Mouse (Mus musculus) cerebellum, adult (tissue): ENCODE data around the gene Arl15.
A peak's percentile ranks its signal among the peaks of the same experiment; 100 is the strongest.

Experiments used
- ATAC-seq: cut with Nextera tagmentation; 2 replicates; pipeline ENCODE4 v1.9.2; 2017; ENCODE audit warnings: mild to moderate bottlenecking, moderate library complexity, mixed read lengths; ENCODE audit not compliant: insufficient number of reproducible peaks, low FRiP score, low TSS enrichment

Arl15 gene

DNA sequence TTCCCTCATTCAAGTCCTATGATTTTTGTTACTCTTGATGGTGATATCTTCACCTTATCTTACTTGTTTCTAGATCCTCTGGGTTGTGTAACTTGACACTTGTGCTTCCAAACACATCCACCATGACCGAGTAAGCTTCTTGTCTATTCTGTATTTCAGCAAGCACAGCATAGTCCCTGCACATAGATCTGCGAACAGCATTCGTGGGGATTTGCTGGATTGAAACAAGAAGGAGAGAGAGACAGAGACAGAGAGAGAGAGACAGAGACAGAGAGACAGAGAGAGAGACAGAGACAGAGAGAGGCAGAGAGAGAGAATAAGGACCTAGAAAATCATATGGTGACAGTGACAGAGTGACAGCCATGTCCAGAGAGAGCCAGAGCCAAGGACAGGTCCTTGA is 329.1 kb downstream of the Arl15 start:
- ATAC-seq: no peak

DNA sequence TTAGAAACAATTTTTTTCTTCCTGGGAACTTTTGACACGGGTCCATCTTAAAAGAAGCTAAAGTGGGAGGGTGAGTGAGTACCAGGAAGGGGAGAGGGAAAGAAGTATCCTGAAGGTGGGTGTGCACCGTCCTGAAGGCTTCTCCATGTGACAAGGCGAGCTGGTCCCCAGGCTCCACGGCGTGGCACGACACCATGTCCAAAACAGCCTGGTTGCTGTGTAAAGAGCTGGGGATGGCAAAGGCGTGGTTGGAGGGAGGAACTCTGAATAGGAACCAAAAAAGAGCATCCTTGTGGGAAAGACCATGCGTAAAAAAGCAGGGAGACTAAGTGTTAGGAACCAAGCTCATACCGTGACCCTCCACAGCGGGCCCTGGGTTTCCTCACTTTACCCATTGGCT is 330.1 kb downstream of the Arl15 start:
- no peak for ATAC-seq

GRCm38 (mm10) chr13:114124991-114125390 is 330.7 kb downstream of the Arl15 start:
- no peak for ATAC-seq

GRCm38 (mm10) chr13:114128366-114128765 is 334.1 kb downstream of the Arl15 start:
- ATAC-seq: no peak

DNA sequence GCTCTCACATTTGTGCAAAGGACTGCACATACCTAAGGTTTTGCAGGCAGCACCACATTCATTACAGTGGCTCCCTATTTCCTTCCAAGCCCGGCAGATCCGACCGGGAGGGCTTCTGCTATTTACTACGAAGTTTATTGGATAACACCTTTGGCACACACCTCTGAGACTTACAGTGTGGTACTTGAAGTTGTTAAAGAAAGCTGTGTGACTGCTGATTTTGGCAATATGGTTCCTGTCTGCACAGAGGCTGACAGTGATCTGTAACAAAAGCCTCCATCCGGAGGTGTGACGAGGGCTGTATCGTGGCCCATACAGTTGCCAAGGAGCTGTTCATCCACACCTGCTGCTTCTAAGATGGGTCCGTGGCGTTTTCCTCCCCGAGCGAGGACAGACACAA is 335.7 kb downstream of the Arl15 start:
- no peak for ATAC-seq

GRCm38 (mm10) chr13:114130566-114131319 is 336.4 kb downstream of the Arl15 start:
- ATAC-seq: peak; percentile 64

- ATAC-seq: no peak
These were observed 344.6 kb downstream of the Arl15 start for GRCm38 (mm10) chr13:114138921-114139320.

- no peak for ATAC-seq
These were observed 345.3 kb downstream of the Arl15 start for GRCm38 (mm10) chr13:114139570-114139969.

GRCm38 (mm10) chr13:114142826-114143225 is 348.5 kb downstream of the Arl15 start:
- ATAC-seq: no peak

DNA sequence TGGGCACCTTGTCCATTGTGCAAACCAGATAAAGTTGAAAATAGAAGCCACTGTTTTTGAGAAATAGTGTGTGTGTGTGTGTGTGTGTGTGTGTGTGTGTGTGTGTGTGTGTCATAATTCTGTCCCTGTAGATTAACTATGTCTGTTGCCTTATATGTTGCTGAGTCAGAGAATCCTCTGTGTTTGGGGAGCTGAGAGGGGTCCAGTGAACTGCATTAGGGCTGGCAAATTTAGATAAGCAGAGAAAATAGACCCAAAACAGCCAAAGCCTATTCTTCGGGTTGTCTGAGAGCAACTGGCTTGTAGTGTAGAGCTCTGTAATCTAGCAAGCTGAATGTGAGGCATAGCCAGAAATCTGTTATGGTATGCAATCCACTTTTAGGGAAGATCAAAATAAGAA is 348.9 kb downstream of the Arl15 start:
- no peak for ATAC-seq

DNA sequence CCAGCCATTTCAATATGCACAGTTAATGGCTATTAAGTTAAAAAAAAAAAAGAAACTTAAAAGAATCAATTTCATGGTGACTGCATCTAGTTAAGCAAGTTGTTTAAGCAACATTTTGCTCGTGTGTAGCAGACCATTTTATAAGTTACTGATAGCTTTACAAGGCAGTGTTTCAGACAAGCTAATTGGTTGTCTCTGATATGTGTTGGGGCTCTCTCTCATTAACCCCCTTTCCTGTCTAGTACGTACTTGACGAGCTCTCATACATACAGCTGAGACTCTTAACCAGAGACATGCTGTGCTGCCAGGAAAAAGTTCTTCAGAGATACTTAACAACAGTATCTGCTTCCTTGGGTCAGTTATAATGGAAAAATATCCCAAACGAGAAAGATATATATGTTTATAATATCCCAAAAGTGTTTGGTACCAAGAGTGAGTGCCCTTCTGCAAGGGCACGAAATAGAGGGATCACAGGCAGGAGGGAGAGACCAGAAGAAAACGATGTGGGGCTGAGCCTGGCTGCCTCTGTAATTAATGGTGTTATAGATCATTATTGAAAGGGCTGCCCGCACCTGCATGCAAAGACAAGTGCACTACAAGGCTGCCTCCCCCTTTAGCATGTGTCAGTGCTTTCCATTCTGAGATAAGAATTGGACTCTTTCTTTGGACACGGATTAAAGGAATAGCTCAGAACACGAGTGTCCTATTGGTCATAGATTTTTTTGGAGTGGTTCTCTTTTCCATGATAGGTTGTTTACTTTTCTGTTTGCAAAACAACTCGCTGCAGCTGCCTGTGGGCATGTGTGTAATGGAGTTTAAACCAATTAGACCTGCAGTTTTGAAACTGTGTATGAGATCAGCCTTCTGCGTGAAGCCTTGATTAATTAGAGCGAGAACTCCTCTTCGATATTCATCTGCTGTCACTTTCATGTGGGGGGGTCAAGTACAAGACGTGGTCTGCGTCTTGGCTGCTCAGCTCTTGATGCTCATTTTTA is 350.0 kb downstream of the Arl15 start:
- no peak for ATAC-seq

- ATAC-seq: peak; percentile 65
These were observed 350.9 kb downstream of the Arl15 start for GRCm38 (mm10) chr13:114145249-114145648.

DNA sequence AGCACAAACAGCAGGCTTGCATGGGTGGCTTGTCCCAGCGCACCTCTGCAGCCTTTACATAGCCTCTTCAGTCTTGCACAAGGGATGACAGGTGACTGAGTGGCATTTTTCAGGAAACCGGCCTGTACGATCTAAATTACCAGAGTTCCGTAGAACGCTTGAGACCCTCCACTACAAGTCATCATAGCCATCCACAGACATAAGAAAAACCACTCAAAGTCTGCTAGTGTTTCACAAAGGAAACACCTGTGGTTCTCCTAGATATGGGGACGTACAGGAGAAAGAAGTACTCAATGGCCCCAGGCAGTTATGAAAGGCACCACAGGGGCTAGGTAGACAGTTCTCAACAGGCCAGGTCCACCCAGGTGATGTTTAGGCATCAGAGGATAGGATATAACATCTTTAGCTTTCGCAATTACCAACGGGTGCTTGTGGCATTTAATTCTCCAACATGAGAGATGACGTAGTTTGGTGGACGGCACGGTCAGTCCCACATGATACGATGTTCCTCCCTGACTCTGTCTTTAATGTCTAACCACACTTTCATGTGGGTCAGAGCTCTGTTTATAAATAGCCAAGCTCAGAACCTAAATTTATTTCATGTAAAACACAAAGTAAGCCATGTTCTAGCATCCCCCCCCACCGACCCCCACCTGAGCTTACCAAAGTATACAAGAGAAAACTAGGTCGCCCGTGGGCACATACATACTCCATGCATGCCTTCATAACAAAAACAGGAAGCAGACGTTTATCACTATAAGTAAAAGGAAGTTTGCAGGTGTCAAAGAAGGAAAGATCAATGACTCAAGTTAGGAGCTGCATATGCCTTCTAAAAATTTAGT is 356.8 kb downstream of the Arl15 start:
- no peak for ATAC-seq

- no peak for ATAC-seq
These were observed 357.4 kb downstream of the Arl15 start for GRCm38 (mm10) chr13:114151698-114152069.

- ATAC-seq: no peak
These were observed 362.4 kb downstream of the Arl15 start for GRCm38 (mm10) chr13:114156689-114157088.

- no peak for ATAC-seq
These were observed 363.9 kb downstream of the Arl15 start for GRCm38 (mm10) chr13:114158111-114158730.

- no peak for ATAC-seq
These were observed 365.5 kb downstream of the Arl15 start for GRCm38 (mm10) chr13:114159634-114160391.

- ATAC-seq: no peak
These were observed 368.4 kb downstream of the Arl15 start for GRCm38 (mm10) chr13:114162753-114163152.

DNA sequence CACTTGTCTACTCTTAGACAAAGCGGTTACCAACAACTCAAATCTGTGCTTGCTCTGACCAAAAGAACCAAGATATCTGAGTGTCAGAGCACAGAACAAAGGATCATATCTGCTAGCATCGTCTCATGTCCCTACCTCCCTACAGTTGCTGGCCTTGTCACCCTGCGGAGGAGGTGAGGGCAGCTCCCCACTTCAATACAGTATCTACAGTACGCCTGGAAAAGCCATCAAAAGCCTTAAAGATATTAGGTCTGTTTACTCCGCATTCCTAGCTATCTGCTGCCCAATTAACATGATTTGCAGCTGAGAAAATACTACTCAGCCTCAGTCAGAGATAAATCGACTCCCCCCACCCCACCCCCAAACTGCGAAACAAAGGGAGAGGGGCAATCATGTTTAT is 371.3 kb downstream of the Arl15 start:
- ATAC-seq: no peak
